Mouse (Mus musculus) gastrocnemius, postnatal 10 days (tissue): Measurements from ENCODE around the gene Cnpy1. TPM values are rescaled to one million over a fixed set of nuclear protein-coding genes. Genes with fewer than 3 reads are reported as not detected.

Source experiments
- DNase-seq: peaks from one replicate; pipeline ENCODE4 v3.0.0; 2021; ENCODE audit warnings: mixed read lengths
- total RNA-seq, 2 experiments: library from RNA; stranded (reverse); gene quantifications; 2 replicates each; pipeline ENCODE4 v1.2.3; 2021

Gene Cnpy1
- total RNA-seq, 2 experiments from 2014 or later = not detected

GRCm38 (mm10) chr5:28239829-28240228, 5.8 kb downstream of the Cnpy1 start:
- no peak for DNase-seq

DNA sequence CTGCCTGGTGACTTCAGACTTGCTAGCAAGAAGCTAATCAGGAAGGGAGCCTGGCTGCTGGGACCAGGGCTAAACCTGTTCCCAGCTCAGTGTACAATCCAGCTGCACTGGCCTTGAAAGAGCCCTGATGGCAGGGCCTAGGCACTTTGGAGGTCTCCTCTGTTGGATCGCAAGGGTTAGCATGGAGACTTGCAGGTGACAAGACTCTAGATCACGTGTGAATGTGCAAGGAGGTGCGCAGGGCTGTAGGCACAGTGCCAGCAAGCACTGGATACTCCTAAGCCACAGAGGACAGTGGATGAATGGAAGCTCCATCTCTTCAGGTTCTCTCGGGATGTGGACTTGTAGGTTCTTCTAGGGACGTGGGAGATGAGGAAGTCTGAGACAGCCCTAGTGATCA, 6.7 kb downstream of the Cnpy1 start:
- no peak for DNase-seq

DNA sequence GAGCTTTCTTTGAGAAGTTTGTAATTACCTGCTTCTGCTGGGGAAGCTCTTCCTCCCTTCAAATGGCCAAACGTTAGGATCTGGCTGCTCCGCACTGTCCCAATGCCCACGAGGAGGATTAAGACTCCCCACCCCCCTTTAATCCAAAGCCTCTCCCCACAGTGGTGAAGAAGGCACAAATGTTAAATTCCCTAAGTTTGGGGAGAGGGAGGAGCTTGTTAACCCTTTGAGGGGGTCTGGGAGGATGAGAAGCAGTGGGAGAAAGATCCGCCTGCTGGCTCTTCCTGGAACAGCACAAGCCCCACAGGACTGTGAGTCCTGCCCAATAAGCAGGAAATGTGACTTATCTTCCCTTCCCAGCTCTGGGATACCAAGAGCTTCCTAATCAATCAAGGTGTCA, 7.5 kb downstream of the Cnpy1 start:
- DNase-seq = no peak

GRCm38 (mm10) chr5:28237715-28238114, 7.9 kb downstream of the Cnpy1 start:
- DNase-seq = no peak

GRCm38 (mm10) chr5:28237055-28237454, 8.6 kb downstream of the Cnpy1 start:
- no peak for DNase-seq

DNA sequence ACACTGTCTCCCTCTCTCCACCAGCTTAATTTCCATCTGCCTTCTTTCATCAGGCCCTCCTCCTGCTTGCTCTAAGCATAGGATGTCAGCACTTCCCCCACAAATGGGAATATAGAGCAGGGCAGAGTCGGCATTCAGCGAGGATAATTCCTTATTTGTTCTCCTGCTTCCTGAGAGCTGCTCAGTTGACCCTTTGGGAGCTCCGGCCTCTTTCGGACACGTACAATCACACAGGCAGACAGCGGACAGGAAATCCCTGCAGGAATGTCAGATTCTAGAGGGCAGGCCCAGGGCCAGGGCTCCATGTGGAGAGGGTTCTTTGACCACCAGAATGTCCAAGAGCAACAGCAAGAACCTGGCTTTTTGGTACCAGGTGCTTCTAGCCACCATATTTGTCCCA, 9.5 kb downstream of the Cnpy1 start:
- no peak for DNase-seq

- no peak for DNase-seq
These were observed 13.5 kb downstream of the Cnpy1 start for GRCm38 (mm10) chr5:28232101-28232500.

- no peak for DNase-seq
These were observed 26.0 kb downstream of the Cnpy1 start for GRCm38 (mm10) chr5:28219596-28219995.

DNA sequence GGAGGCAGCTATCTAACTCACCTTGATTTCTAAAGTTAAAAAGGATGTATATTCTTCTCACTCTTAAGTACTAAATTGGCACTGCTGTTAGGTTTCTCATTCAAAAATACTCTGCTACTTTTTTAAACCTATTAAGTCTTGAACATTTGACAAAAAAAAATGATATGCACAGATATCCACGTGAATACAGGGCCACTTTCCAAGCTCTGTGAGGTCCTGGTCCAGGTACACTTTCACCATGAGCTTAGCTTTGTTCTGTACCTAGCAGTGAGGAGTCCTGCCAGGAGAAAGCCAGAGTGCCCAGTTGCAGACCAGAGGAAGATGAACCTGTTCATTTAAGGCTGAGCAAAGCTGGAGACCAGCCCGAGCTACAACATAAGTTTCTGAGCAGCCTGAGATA, 32.2 kb downstream of the Cnpy1 start:
- DNase-seq = no peak

DNA sequence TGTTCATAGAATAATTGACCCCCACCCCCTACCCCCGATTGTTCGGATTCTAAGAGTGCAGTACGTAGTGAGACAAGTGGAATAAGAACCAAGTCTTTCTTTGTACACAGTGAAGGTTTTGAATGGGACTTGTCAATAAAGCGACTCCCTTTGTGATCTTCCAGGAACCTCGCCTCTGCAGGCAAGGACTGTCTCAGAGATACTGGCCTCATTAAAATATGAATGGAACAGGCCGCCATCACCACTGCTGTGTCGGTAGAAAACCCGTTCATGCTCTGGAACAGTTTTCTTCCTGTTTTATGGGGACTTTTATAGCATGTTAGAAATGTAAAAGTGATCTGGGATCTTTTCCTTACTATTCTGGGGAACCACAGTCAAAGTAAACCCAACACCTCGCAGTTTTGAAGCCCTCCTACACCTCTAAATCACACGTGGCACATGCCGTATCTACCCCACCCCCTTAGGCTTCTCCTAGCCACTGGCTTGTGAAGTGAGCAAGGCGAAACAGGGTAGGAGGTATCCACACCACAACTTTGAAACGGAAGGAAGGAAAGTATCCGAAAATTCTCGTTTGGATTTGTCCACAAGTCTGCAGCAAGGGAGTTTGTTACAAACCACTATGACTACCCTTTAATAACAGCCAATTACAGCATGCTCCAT, 33.8 kb downstream of the Cnpy1 start:
- DNase-seq = no peak

- DNase-seq = no peak
These were observed 34.7 kb downstream of the Cnpy1 start for GRCm38 (mm10) chr5:28210591-28211550.

- no peak for DNase-seq
These were observed 35.8 kb downstream of the Cnpy1 start for GRCm38 (mm10) chr5:28209549-28210431.

DNA sequence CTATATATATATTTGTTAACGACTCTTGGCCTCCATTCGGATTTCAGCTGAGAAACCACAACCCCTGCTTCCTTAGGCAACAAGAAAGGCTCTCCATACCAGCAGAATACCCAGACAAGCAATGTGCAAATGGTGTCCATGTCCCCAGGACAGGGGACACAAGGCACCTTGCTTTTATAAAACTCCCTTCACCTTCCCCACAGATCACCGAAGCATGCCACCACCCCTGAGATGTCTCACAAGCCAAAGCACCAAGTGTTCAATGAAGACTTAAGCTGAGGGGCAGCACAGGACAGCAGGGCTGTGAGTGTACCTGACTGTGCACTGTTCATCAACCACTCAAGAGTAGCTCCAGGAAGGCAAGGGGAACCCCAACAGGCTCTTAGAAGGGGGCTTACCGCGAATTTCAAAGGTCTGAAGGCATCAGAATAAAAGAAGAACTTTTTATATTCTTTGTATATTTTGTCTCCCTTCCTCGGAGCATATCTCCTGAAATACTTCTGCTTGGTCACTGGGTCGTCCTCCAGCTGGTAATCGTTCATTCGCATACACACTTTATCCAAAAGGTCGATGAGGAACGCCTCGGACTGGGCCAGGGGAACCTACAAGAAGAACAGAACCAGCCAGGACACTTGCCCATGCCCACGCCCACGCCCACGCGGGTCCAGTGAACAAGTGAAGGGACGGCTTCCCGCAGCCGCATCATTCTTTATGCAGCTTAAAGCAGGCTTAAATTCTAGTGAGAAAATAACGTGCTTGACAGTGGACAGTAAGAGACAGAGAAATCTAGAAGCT, 36.7 kb downstream of the Cnpy1 start:
- DNase-seq = no peak

GRCm38 (mm10) chr5:28207043-28207442, 38.6 kb downstream of the Cnpy1 start:
- no peak for DNase-seq

- no peak for DNase-seq
These were observed 39.2 kb downstream of the Cnpy1 start for GRCm38 (mm10) chr5:28206448-28206847.

- no peak for DNase-seq
These were observed 40.9 kb downstream of the Cnpy1 start for GRCm38 (mm10) chr5:28204678-28205077.

DNA sequence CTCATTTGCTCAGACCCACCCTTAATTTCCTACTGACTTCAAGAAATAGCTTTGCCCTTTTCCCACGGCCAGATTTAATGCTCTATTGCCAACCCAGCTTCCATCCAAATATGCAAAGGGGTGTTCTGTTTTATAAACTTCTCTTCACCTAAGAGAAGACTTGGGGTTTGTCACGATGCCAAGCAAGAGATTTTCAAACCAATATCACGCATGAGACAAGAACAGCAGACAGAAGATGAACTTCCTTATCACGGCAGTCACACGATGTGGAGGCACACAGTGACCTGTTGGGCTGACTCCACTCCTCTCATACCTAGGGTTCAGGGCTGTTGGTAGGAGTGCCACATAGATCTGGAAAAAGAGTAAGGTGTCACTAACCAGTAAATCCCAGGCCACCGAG, 42.5 kb downstream of the Cnpy1 start:
- DNase-seq = no peak

DNA sequence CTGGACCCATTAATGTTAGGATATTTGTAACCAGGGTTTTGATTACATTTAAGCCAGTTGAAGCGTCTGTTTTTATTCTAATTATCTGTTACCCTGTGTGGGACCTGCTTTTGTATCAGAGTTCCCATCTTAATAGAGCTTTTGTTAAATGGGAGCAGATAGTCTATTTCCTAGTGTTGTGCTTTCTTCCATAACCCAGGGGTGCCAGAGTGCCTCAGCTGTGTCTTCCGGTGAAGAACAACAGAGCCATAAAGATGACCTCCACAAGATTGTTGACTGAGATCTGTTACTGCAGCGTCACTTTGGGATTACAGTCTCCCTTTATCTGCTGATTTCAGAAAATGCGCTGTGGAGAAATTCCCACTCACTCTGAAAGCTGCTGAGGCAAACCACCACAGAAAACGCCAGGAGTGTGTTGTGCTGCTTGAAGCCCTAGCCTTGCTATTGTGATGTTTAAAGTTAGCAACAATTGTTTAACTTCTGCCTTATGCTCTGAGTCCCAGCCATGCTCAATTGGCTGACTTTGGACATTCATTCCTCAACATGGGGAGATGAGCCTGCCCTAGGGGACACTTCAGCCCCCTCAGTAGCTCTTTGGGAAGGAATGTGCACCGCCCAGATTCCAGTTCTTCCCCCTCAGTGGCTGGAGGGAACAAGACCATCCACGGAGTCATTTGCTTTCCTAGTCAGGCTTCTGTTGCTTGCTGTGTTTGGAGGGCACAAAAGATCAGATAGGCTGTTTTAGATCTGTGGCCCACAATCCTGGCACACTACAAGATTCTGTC, 46.3 kb downstream of the Cnpy1 start:
- DNase-seq = no peak

DNA sequence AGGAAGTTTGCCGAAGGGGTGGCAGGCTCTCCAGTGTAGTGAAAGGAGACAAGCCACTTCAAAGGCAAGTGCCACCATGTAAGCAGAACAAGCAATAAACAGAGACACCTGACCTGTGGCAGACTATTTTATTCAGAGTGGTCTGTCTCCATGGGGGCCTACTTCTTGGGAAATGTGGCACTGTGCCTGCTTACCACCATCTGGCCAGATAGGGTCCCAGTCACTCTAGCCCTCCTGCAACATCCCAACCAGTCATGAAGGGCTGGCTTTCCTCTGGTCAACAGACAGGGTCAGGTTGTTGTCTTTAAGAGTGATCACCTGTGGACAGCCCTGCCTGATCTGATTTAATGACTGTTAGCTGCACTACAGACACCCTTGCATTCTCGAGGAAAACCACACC, 50.1 kb downstream of the Cnpy1 start:
- no peak for DNase-seq

GRCm38 (mm10) chr5:28192099-28192454, 53.5 kb downstream of the Cnpy1 start:
- DNase-seq = no peak
